Mouse (Mus musculus) embryo, embryonic 9.5 days (tissue): ENCODE results near the gene Hrg.
"Not testable (repeated sequence)": the region's sequence is repeated elsewhere in the genome, so short reads cannot be mapped to it uniquely, and the experiment has no call there.

Source experiments
- DNase-seq: peaks from one replicate; pipeline ENCODE4 v3.0.0-alpha.2; 2017; ENCODE audit errors: extremely low spot score

The Hrg gene

DNA sequence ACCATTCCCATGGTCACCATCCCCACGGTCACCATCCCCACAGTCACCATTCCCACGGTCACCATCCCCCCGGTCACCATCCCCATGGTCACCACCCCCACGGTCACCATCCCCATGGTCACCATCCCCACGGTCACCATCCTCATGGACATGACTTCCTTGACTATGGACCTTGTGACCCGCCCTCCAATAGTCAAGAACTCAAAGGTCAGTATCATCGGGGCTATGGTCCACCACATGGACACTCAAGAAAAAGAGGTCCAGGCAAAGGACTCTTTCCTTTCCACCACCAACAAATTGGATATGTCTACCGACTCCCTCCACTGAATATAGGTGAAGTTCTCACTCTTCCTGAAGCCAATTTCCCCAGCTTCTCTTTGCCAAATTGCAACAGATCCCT, 10.2 kb downstream of the Hrg start:
- no peak for DNase-seq

DNA sequence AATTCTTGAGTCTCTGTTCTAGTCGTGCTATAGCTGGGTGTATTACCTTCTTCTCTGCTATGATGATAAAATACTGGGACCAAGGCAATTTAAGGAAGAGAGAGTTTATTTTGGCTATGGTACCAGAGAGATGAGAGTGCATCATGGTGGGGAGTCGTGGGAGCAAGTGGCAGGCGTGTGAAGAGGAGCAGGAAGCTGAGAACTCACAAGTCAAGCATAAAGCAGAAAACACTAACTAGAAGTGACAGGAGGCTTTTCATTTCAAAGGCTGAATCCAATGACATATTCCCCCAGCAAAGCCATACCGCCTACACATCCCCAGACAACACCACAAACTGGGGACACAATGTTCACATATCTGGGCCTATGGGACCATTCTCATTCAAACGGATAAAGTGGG, 11.4 kb downstream of the Hrg start:
- no peak for DNase-seq

DNA sequence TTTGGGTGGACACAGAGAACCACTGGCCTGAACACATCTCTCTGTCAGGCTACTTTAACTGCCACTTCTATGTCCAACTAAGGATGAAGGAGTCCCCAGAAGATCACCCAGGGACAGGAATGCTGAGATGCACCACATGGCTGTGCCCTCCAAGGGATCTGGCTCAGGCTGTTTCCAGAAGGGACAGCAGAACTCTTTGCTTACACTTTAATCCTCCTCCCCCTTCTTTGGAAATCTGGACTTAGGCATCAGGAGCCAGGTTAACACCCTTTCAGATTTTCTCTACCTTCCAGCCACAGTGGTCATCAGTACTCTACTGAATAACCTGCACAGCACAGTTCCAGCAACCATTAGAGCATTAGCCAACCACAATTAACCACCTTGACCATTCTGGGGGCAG, 12.4 kb downstream of the Hrg start:
- DNase-seq: no peak

DNA sequence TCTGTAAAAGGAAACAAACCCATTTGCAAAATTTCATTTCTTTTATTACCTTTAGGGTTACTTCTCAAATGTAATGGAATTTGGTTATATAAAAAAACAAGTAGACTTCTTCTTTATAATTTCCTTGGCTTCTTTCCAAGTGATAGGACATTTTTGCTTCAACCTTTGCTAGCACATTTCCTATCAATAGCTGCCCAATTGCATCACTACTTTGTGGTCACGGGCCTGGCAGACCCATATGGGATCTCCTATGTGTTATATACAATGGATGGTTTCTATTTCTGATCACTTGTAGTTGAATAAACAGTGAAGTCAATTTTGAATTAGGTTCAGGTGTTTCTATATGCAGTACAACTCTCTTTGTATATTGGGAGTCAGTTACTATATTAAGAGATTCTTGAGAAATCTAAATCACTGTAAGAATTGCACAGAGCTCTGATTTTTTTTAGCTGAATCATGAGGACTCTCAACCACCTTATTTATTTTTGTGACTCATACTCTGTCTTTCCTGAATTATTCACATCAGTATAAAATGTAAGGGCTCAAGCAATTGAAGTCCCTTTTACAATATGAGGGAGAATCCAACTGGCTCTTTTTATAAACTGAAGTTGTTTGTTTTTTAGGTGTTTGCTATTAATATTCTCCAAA, 16.6 kb downstream of the Hrg start:
- DNase-seq: no peak

DNA sequence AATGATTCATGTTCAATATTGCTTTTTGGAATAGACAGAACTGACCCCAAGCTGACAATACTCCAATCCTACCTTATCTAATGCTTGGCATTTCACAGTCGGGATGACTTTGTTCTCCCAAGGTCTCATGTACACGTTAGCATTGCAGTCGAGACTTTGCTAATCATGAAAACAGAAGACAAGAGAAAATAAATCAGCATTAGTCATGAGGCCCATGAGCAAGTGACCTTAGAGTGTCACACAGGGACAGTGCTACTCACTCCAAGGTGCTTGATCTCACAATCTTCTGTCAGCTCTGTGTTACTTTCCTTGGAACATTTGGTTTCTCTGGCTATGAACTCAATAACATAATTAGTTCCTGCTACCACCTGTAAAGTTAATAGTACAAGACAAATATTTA, 46.1 kb downstream of the Hrg start:
- not testable (repeated sequence) for DNase-seq
